Mouse (Mus musculus) C2C12 (cell line): ENCODE measurements around the gene Rnase11. TPM values are rescaled to one million over a fixed set of nuclear protein-coding genes. Genes with fewer than 3 reads are reported as not detected.

Source experiments
- H3K27me3 ChIP-seq: one replicate; pipeline ENCODE4 v1.6.1; 2011; ENCODE audit not compliant: control insufficient read depth, insufficient read depth, insufficient read length
- H3K36me3 ChIP-seq: one replicate; pipeline ENCODE4 v1.6.1; 2011; ENCODE audit not compliant: control insufficient read depth, insufficient read depth
- H3K4me3 ChIP-seq: one replicate; pipeline ENCODE4 v1.5.1; 2011; ENCODE audit warnings: mild to moderate bottlenecking, control low read depth; ENCODE audit not compliant: poor library complexity, insufficient read depth, severe bottlenecking
- H3K79me2 ChIP-seq: one replicate; pipeline ENCODE4 v1.6.1; 2011; ENCODE audit not compliant: control insufficient read depth, insufficient read depth
- H3K79me3 ChIP-seq: one replicate; pipeline ENCODE4 v1.6.1; 2011; ENCODE audit warnings: low read depth, control low read depth
- H3ac ChIP-seq: one replicate; pipeline ENCODE3; 2011; ENCODE audit warnings: low read depth; ENCODE audit not compliant: control insufficient read depth, insufficient read length
- CEBPB ChIP-seq: IDR thresholded peaks from one replicate; pipeline ENCODE4 v1.6.1; 2011; ENCODE audit warnings: low read depth, mild to moderate bottlenecking, control low read depth, moderate library complexity
- CTCF ChIP-seq: IDR thresholded peaks from one replicate; pipeline ENCODE4 v1.5.1; 2011; ENCODE audit not compliant: control insufficient read depth, insufficient read depth, insufficient read length
- FOSL1 ChIP-seq: IDR thresholded peaks from one replicate; pipeline ENCODE4 v1.8.0; 2011; ENCODE audit warnings: mild to moderate bottlenecking, low read length; ENCODE audit not compliant: poor library complexity, insufficient read depth, severe bottlenecking
- MAX ChIP-seq: IDR thresholded peaks from one replicate; pipeline ENCODE4 v1.6.1; 2011; ENCODE audit warnings: mild to moderate bottlenecking, control low read depth
- MYOD1 ChIP-seq: IDR thresholded peaks from one replicate; pipeline ENCODE4 v1.6.1; 2011; ENCODE audit warnings: low read depth; ENCODE audit not compliant: control insufficient read depth, insufficient read length
- MYOG ChIP-seq: IDR thresholded peaks from one replicate; pipeline ENCODE4 v1.6.1; 2011; ENCODE audit not compliant: control insufficient read depth, insufficient read length; ENCODE audit errors: extremely low read depth
- USF1 ChIP-seq: IDR thresholded peaks from one replicate; pipeline ENCODE4 v1.6.1; 2011; ENCODE audit warnings: low read depth, mild to moderate bottlenecking, control low read depth, moderate library complexity
- polyA plus RNA-seq: library from polyadenylated mRNA; unstranded; fragments of >200 nt; fragmentation: generic; extraction: Trizol; gene quantifications from one replicate; pipeline ENCODE4 v1.2.1, GENCODE M21; 2012; ENCODE audit warnings: missing spikeins

The Rnase11 gene
- polyA plus RNA-seq, 1 experiment, result not detected

GRCm38 (mm10) chr14:51088970-51089673, 39.2 kb upstream of the Rnase11 start:
- no peak for TF ChIP-seq USF1
- TF ChIP-seq CEBPB, result peak; percentile 2
- peak overlapping the region; percentile 50 for H3K4me3 ChIP-seq
- no peaks in the 10 kb centered on the region for H3K27me3 ChIP-seq
- peak overlapping the region; percentile 56 for H3ac ChIP-seq
- no peaks in the 10 kb centered on the region for H3K79me2 ChIP-seq
- no peaks in the 10 kb centered on the region for H3K36me3 ChIP-seq
- H3K79me3 ChIP-seq, result peaks cover 1% of the 10 kb centered on the region

GRCm38 (mm10) chr14:51088166-51088969, 38.4 kb upstream of the Rnase11 start:
- Histone ChIP-seq H3K27me3 (no peaks in the 10 kb centered on the region), H3K4me3 (peak overlapping the region; percentile 45), H3K36me3 (no peaks in the 10 kb centered on the region), H3ac (peak overlapping the region; percentile 56), H3K79me2 (no peaks in the 10 kb centered on the region), H3K79me3 (peaks cover 1% of the 10 kb centered on the region)
- no peak for TF ChIP-seq CTCF
- TF ChIP-seq FOSL1, result no peak
- no peak for TF ChIP-seq USF1
- no peak for TF ChIP-seq MAX
- TF ChIP-seq CEBPB, result no peak
- TF ChIP-seq MYOD1, result no peak
- TF ChIP-seq MYOG, result no peak

GRCm38 (mm10) chr14:51087762-51088161, 37.8 kb upstream of the Rnase11 start:
- peak overlapping the region; percentile 45 for H3K4me3 ChIP-seq
- H3K36me3 ChIP-seq, result no peaks in the 10 kb centered on the region
- H3K79me3 ChIP-seq, result peaks cover 1% of the 10 kb centered on the region
- no peaks in the 10 kb centered on the region for H3K27me3 ChIP-seq
- H3ac ChIP-seq, result no peak overlapping the region
- no peak for TF ChIP-seq MAX
- no peak for TF ChIP-seq FOSL1
- TF ChIP-seq CTCF, result no peak
- no peak for TF ChIP-seq CEBPB
- TF ChIP-seq MYOD1, result no peak
- TF ChIP-seq MYOG, result no peak
- no peaks in the 10 kb centered on the region for H3K79me2 ChIP-seq

- H3K27me3 ChIP-seq, result no peaks in the 10 kb centered on the region
- TF ChIP-seq FOSL1 (no peak), USF1 (no peak), MYOG (no peak)
- no peaks in the 10 kb centered on the region for H3K36me3 ChIP-seq
- no peaks in the 10 kb centered on the region for H3K79me3 ChIP-seq
- no peak overlapping the region for H3K4me3 ChIP-seq
- H3ac ChIP-seq, result no peak overlapping the region
- no peaks in the 10 kb centered on the region for H3K79me2 ChIP-seq
Observed at GRCm38 (mm10) chr14:51085911-51086310, 35.9 kb upstream of the Rnase11 start.

- Histone ChIP-seq H3K36me3 (no peaks in the 10 kb centered on the region), H3K27me3 (no peaks in the 10 kb centered on the region), H3ac (no peak overlapping the region), H3K79me2 (no peaks in the 10 kb centered on the region), H3K79me3 (no peaks in the 10 kb centered on the region), H3K4me3 (no peak overlapping the region)
- TF ChIP-seq MAX, result no peak
- TF ChIP-seq CTCF, result no peak
- TF ChIP-seq USF1, result no peak
- no peak for TF ChIP-seq CEBPB
Observed at GRCm38 (mm10) chr14:51085086-51085485, 35.1 kb upstream of the Rnase11 start.

- H3K79me2 ChIP-seq, result no peaks in the 10 kb centered on the region
- no peaks in the 10 kb centered on the region for H3K36me3 ChIP-seq
- no peaks in the 10 kb centered on the region for H3K79me3 ChIP-seq
- H3K27me3 ChIP-seq, result peaks cover 3% of the 10 kb centered on the region
- H3K4me3 ChIP-seq, result peak overlapping the region; percentile 34
- no peak overlapping the region for H3ac ChIP-seq
- TF ChIP-seq MAX (no peak), USF1 (no peak), FOSL1 (no peak), CTCF (no peak), MYOD1 (no peak)
Observed at GRCm38 (mm10) chr14:51083805-51084204, 33.8 kb upstream of the Rnase11 start.
